Mouse (Mus musculus) olfactory bulb, adult 2 months (tissue): ENCODE results near the gene Ube2c. TPM values are rescaled to one million over a fixed set of nuclear protein-coding genes. Genes with fewer than 3 reads are reported as not detected.
A peak's percentile ranks its signal among the peaks of the same experiment; 100 is the strongest.

ENCODE experiments used
- H3K27ac ChIP-seq: fragments of 200-500 bp; 2 replicates; pipeline ENCODE4 v1.5.1; 2012; ENCODE audit warnings: low read depth, low read length; ENCODE audit not compliant: insufficient read depth
- H3K4me1 ChIP-seq: fragments of 200-500 bp; 2 replicates; pipeline ENCODE4 v1.6.1; 2012; ENCODE audit warnings: low read length; ENCODE audit not compliant: control insufficient read depth, insufficient read depth
- H3K4me3 ChIP-seq: fragments of 200-500 bp; 2 replicates; pipeline ENCODE4 v1.5.1; 2012; ENCODE audit warnings: mild to moderate bottlenecking, low read depth, low read length, moderate library complexity; ENCODE audit not compliant: insufficient read depth
- CTCF ChIP-seq: fragments of 200-500 bp; IDR thresholded peaks from 2 replicates; pipeline ENCODE4 v1.5.1; 2012; ENCODE audit warnings: low read depth, mild to moderate bottlenecking, low read length, moderate library complexity; ENCODE audit not compliant: insufficient read depth
- POLR2A ChIP-seq: fragments of 200-500 bp; IDR thresholded peaks from 2 replicates; pipeline ENCODE4 v1.6.1; 2012; ENCODE audit warnings: mild to moderate bottlenecking, low read depth, low read length, moderate library complexity; ENCODE audit not compliant: insufficient read depth
- WGBS: fragments of 180-500 bp; shearing (Covaris S2); methylation state at CpG from one replicate; pipeline ENCODE4 v1.1.7; 2018; 5-methylcytosine and 5-hydroxymethylcytosine counted together
- polyA plus RNA-seq: library from polyadenylated mRNA; stranded (reverse); fragments of >200 nt; gene quantifications from 2 replicates; pipeline ENCODE4 v1.2.4, GENCODE M21; 2012; ENCODE audit warnings: low replicate concordance; ENCODE audit not compliant: missing spikeins, insufficient read depth, insufficient read length

Gene Ube2c
- polyA plus RNA-seq, result not detected in 2 replicates

GRCm38 (mm10) chr2:164769258-164770037, at the start of gene Ube2c:
Ube2c (plus strand) TSS chr2:164769898.
- Histone ChIP-seq H3K4me1 (peaks cover 3% of the 10 kb centered on the region; the same call in 1 of the 2 replicates), H3K27ac (no peak within 1 kb of the TSS), H3K4me3 (peak within 1 kb of the TSS; percentile 60)
- WGBS, result 3% methylated on average over 53 of the region's 53 CpGs
- TF ChIP-seq CTCF (peak; percentile 39; the same call in 1 of the 2 replicates), POLR2A (no peak)

- TF ChIP-seq CTCF (no peak), POLR2A (no peak)
- Histone ChIP-seq H3K27ac (no peak overlapping the region), H3K4me3 (no peak overlapping the region), H3K4me1 (no peaks in the 10 kb centered on the region)
- WGBS, result 71% methylated on average over 4 of the region's 4 CpGs
These were observed 46.4 kb upstream of the Ube2c start for GRCm38 (mm10) chr2:164723276-164723675.

- H3K27ac ChIP-seq, result no peak overlapping the region
- no peaks in the 10 kb centered on the region for H3K4me1 ChIP-seq
- no peak for TF ChIP-seq CTCF
- TF ChIP-seq POLR2A, result no peak
- WGBS, result 25% methylated on average over 6 of the region's 6 CpGs
- H3K4me3 ChIP-seq, result no peak overlapping the region
These were observed 43.6 kb upstream of the Ube2c start for GRCm38 (mm10) chr2:164725895-164726619.

- Histone ChIP-seq H3K4me3 (no peak overlapping the region), H3K4me1 (no peaks in the 10 kb centered on the region), H3K27ac (no peak overlapping the region)
- no peak for TF ChIP-seq POLR2A
- no peak for TF ChIP-seq CTCF
- 83% methylated on average over 5 of the region's 5 CpGs for WGBS
These were observed 38.0 kb upstream of the Ube2c start for GRCm38 (mm10) chr2:164731719-164732118.

- TF ChIP-seq CTCF (no peak), POLR2A (no peak)
- Histone ChIP-seq H3K27ac (no peak overlapping the region), H3K4me3 (no peak overlapping the region), H3K4me1 (no peaks in the 10 kb centered on the region)
- WGBS, result 93% methylated on average over 2 of the region's 2 CpGs
These were observed 36.4 kb upstream of the Ube2c start for GRCm38 (mm10) chr2:164733259-164733658.

GRCm38 (mm10) chr2:164734839-164735238, 34.9 kb upstream of the Ube2c start:
- no peak overlapping the region for H3K27ac ChIP-seq
- 86% methylated on average over 5 of the region's 5 CpGs for WGBS
- H3K4me1 ChIP-seq, result no peaks in the 10 kb centered on the region
- no peak for TF ChIP-seq CTCF
- TF ChIP-seq POLR2A, result no peak
- no peak overlapping the region for H3K4me3 ChIP-seq

- H3K27ac ChIP-seq, result no peak overlapping the region
- no peak overlapping the region for H3K4me3 ChIP-seq
- TF ChIP-seq POLR2A, result no peak
- 0 out of 2 replicates have a peak, but pooled peaks cover 3% of the 10 kb centered on the region for H3K4me1 ChIP-seq
- WGBS, result 58% methylated on average over 5 of the region's 5 CpGs
These were observed 34.3 kb upstream of the Ube2c start for GRCm38 (mm10) chr2:164735446-164735845.

- TF ChIP-seq POLR2A (no peak), CTCF (no peak)
- Histone ChIP-seq H3K27ac (no peak overlapping the region), H3K4me1 (0 out of 2 replicates have a peak, but pooled peaks cover 3% of the 10 kb centered on the region), H3K4me3 (no peak overlapping the region)
- WGBS, result 80% methylated on average over 3 of the region's 3 CpGs
These were observed 32.2 kb upstream of the Ube2c start for GRCm38 (mm10) chr2:164737377-164738090.

GRCm38 (mm10) chr2:164739876-164740275, 29.8 kb upstream of the Ube2c start:
- TF ChIP-seq POLR2A, result no peak
- no peak for TF ChIP-seq CTCF
- H3K4me1 ChIP-seq, result 0 out of 2 replicates have a peak, but pooled peaks cover 3% of the 10 kb centered on the region
- WGBS, result 35% methylated on average over 7 of the region's 7 CpGs
- H3K27ac ChIP-seq, result no peak overlapping the region
- H3K4me3 ChIP-seq, result no peak overlapping the region
